Mouse (Mus musculus): ENCODE measurements at regions not wholly inside any gene's neighbourhood (a gene's known extent, or its start where the extent isn't known, plus 50 kb on each side); places are given as distances from the start of the nearest gene placed in this dataset.
A peak's percentile ranks its signal among the peaks of the same experiment; 100 is the strongest.

DNA sequence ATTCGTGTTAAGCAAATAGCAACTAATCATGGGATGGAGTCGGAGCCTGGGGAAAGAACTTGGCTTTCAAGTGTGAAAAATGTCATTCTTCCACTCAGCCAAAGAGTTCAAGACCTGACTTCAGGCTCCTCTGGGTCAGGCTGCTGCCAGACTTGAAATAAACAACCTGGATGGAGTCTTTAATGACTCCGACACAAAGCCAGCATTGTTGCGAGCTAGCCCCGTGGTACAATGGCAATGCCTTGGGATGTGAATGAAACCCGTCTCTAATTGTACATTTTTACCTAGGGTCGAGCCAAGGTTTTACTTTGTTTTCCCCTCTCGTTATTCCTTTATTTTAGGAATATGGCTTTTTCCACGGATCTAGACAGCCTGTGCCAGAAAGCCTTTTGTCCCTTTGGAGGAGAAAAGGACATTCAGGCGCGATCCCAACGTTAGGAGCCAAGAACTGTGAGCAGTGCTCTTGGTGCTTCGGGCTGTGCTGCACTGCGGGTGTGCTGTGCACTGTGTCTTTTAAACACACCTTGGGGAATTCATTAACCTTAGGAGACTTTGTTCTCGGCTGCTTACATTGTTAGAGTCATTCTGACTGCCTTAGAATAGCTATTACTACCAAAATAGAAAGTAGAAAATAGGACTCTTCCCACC, 398.1 kb downstream of the Cd83 start:
- ATAC-seq (no peak), DNase-seq (ENCODE audit: low spot score) (peak; percentile 35)
- no peak overlapping the region for H3K4me3 ChIP-seq (ENCODE audit: low read depth, low read length)
- no peaks in the 10 kb centered on the region for H3K9me3 ChIP-seq (replicated peaks; ENCODE audit: control insufficient read depth, low read length)
- no peak overlapping the region for H3K27ac ChIP-seq (ENCODE audit: low read depth, low read length)
- no peak overlapping the region for H3K9ac ChIP-seq (ENCODE audit: low read length)
- no peaks in the 10 kb centered on the region for H3K27me3 ChIP-seq (replicated peaks; ENCODE audit: control insufficient read depth, insufficient read depth, low read length)
- no peak overlapping the region for H3K4me2 ChIP-seq (ENCODE audit: low read length)
- H3K36me3 ChIP-seq (ENCODE audit: control insufficient read depth, insufficient read depth, low read length), result no peaks in the 10 kb centered on the region
- H3K4me1 ChIP-seq (ENCODE audit: control insufficient read depth, insufficient read depth, low read length), result 0 out of 2 replicates have a peak, but pooled peaks cover 3% of the 10 kb centered on the region
- 6% methylated on average over 15 of the region's 15 CpGs for WGBS

DNA sequence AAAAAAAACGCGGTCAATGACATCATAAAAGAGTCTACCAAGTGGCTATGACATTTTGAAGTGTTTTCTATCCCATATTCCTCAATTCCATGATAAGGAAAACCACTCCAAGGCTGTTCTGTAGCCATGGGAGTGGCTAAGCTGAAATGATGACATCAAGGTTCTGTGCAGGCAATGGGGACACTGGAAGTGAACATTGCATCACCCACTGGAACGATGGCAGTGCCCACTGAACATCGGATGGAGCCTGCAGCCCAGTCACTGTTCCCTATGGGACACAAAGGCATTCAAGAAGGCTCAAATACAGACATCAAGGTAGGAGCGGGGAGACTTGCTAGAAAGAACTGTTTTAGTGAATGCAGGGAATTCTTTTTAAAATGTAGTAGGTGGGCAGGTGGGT, 410.8 kb downstream of the Cd83 start:
- Histone ChIP-seq H3K4me2 (ENCODE audit: low read length) (no peak overlapping the region), H3K9me3 (replicated peaks; ENCODE audit: control insufficient read depth, low read length) (no peaks in the 10 kb centered on the region), H3K36me3 (ENCODE audit: control insufficient read depth, insufficient read depth, low read length) (no peaks in the 10 kb centered on the region), H3K27ac (ENCODE audit: low read depth, low read length) (no peak overlapping the region), H3K4me3 (ENCODE audit: low read depth, low read length) (no peak overlapping the region), H3K9ac (ENCODE audit: low read length) (no peak overlapping the region), H3K4me1 (ENCODE audit: control insufficient read depth, insufficient read depth, low read length) (no peaks in the 10 kb centered on the region), H3K27me3 (replicated peaks; ENCODE audit: control insufficient read depth, insufficient read depth, low read length) (no peaks in the 10 kb centered on the region)
- no peak for ATAC-seq
- WGBS, result 92% methylated on average over 5 of the region's 5 CpGs
- no peak for DNase-seq (ENCODE audit: low spot score)

- no peak overlapping the region for H3K4me2 ChIP-seq (ENCODE audit: low read length)
- 51% methylated on average over 4 of the region's 4 CpGs for WGBS
- no peaks in the 10 kb centered on the region for H3K9me3 ChIP-seq (replicated peaks; ENCODE audit: control insufficient read depth, low read length)
- no peak overlapping the region for H3K27ac ChIP-seq (ENCODE audit: low read depth, low read length)
- H3K9ac ChIP-seq (ENCODE audit: low read length), result no peak overlapping the region
- H3K36me3 ChIP-seq (ENCODE audit: control insufficient read depth, insufficient read depth, low read length), result no peaks in the 10 kb centered on the region
- H3K4me1 ChIP-seq (ENCODE audit: control insufficient read depth, insufficient read depth, low read length), result peaks cover 6% of the 10 kb centered on the region; the same call in 1 of the 2 replicates
- no peak overlapping the region for H3K4me3 ChIP-seq (ENCODE audit: low read depth, low read length)
- ATAC-seq (no peak), DNase-seq (ENCODE audit: low spot score) (no peak)
- no peaks in the 10 kb centered on the region for H3K27me3 ChIP-seq (replicated peaks; ENCODE audit: control insufficient read depth, insufficient read depth, low read length)
Measured at GRCm38 (mm10) chr13:44206042-44206441, 421.5 kb downstream of the Cd83 start.

GRCm38 (mm10) chr13:44206448-44206847, 421.9 kb downstream of the Cd83 start:
- Histone ChIP-seq H3K27me3 (replicated peaks; ENCODE audit: control insufficient read depth, insufficient read depth, low read length) (no peaks in the 10 kb centered on the region), H3K4me1 (ENCODE audit: control insufficient read depth, insufficient read depth, low read length) (peaks cover 6% of the 10 kb centered on the region; the same call in 1 of the 2 replicates), H3K4me3 (ENCODE audit: low read depth, low read length) (no peak overlapping the region), H3K9ac (ENCODE audit: low read length) (no peak overlapping the region), H3K4me2 (ENCODE audit: low read length) (no peak overlapping the region), H3K27ac (ENCODE audit: low read depth, low read length) (no peak overlapping the region), H3K9me3 (replicated peaks; ENCODE audit: control insufficient read depth, low read length) (no peaks in the 10 kb centered on the region), H3K36me3 (ENCODE audit: control insufficient read depth, insufficient read depth, low read length) (no peaks in the 10 kb centered on the region)
- no peak for ATAC-seq
- 89% methylated on average over 4 of the region's 4 CpGs for WGBS
- DNase-seq (ENCODE audit: low spot score), result no peak

- no peaks in the 10 kb centered on the region for H3K27me3 ChIP-seq (replicated peaks; ENCODE audit: control insufficient read depth, insufficient read depth, low read length)
- H3K9ac ChIP-seq (ENCODE audit: low read length), result no peak overlapping the region
- H3K4me1 ChIP-seq (ENCODE audit: control insufficient read depth, insufficient read depth, low read length), result peaks cover 6% of the 10 kb centered on the region; the same call in 1 of the 2 replicates
- H3K4me2 ChIP-seq (ENCODE audit: low read length), result no peak overlapping the region
- no peak overlapping the region for H3K4me3 ChIP-seq (ENCODE audit: low read depth, low read length)
- ATAC-seq (no peak), DNase-seq (ENCODE audit: low spot score) (no peak)
- WGBS, result 69% methylated on average over 11 of the region's 11 CpGs
- no peaks in the 10 kb centered on the region for H3K9me3 ChIP-seq (replicated peaks; ENCODE audit: control insufficient read depth, low read length)
- H3K36me3 ChIP-seq (ENCODE audit: control insufficient read depth, insufficient read depth, low read length), result no peaks in the 10 kb centered on the region
- H3K27ac ChIP-seq (ENCODE audit: low read depth, low read length), result no peak overlapping the region
Measured at GRCm38 (mm10) chr13:44207400-44208005, 422.9 kb downstream of the Cd83 start.

- Histone ChIP-seq H3K36me3 (ENCODE audit: control insufficient read depth, insufficient read depth, low read length) (no peaks in the 10 kb centered on the region), H3K9me3 (replicated peaks; ENCODE audit: control insufficient read depth, low read length) (no peaks in the 10 kb centered on the region), H3K4me1 (ENCODE audit: control insufficient read depth, insufficient read depth, low read length) (peaks cover 8% of the 10 kb centered on the region; the same call in 1 of the 2 replicates), H3K4me3 (ENCODE audit: low read depth, low read length) (no peak overlapping the region), H3K27ac (ENCODE audit: low read depth, low read length) (no peak overlapping the region), H3K4me2 (ENCODE audit: low read length) (no peak overlapping the region), H3K27me3 (replicated peaks; ENCODE audit: control insufficient read depth, insufficient read depth, low read length) (no peaks in the 10 kb centered on the region), H3K9ac (ENCODE audit: low read length) (no peak overlapping the region)
- DNase-seq (ENCODE audit: low spot score) (peak; percentile 40), ATAC-seq (no peak)
- 12% methylated on average over 11 of the region's 11 CpGs for WGBS
Measured at GRCm38 (mm10) chr13:44209036-44209435, 424.5 kb downstream of the Cd83 start.

DNA sequence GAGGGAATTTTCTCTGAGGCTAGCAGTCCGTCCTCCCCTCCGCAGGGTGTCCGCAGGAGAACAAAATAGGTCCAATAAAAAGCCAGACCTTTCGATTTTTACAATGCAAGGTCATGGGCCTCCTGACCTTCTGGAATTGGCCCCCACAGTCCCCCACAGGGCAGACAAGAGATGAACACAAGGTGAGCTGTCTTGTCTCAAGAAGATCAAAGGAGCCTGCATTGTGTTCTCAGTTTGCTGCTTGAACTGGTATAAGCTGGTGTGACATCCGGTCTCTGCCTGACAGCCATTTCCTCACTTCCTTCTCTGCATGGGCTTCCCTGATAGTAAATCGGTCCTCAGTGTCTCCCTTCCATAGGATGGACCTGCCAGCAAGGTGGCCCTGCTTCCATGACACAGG, 425.5 kb downstream of the Cd83 start:
- Histone ChIP-seq H3K9me3 (replicated peaks; ENCODE audit: control insufficient read depth, low read length) (no peaks in the 10 kb centered on the region), H3K9ac (ENCODE audit: low read length) (no peak overlapping the region), H3K4me2 (ENCODE audit: low read length) (no peak overlapping the region), H3K27ac (ENCODE audit: low read depth, low read length) (no peak overlapping the region), H3K27me3 (replicated peaks; ENCODE audit: control insufficient read depth, insufficient read depth, low read length) (no peaks in the 10 kb centered on the region), H3K36me3 (ENCODE audit: control insufficient read depth, insufficient read depth, low read length) (no peaks in the 10 kb centered on the region), H3K4me1 (ENCODE audit: control insufficient read depth, insufficient read depth, low read length) (peaks cover 8% of the 10 kb centered on the region; the same call in 1 of the 2 replicates), H3K4me3 (ENCODE audit: low read depth, low read length) (no peak overlapping the region)
- DNase-seq (ENCODE audit: low spot score) (no peak), ATAC-seq (no peak)
- WGBS, result 57% methylated on average over 6 of the region's 6 CpGs

DNA sequence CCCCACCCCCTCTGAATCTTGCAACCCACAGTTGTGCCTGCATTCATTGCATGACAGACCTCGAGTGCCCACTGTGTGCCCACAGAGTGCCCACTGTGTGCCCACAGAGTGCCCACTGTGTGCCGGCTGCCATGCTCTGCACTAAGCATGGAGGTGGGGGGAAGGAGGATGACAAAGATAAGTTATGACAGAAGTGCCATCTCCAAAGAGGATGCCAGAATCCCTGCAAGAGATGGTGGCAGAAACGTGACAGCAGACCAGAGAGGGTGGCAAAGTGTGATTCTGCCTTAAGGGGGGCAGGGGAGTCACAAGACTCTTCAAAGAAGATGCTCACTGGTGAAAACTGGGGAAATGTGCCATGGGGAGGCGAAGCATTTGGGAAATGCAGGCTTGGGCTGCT, 427.8 kb downstream of the Cd83 start:
- H3K27me3 ChIP-seq (replicated peaks; ENCODE audit: control insufficient read depth, insufficient read depth, low read length), result no peaks in the 10 kb centered on the region
- no peak overlapping the region for H3K27ac ChIP-seq (ENCODE audit: low read depth, low read length)
- no peak overlapping the region for H3K4me3 ChIP-seq (ENCODE audit: low read depth, low read length)
- H3K9me3 ChIP-seq (replicated peaks; ENCODE audit: control insufficient read depth, low read length), result no peaks in the 10 kb centered on the region
- no peak overlapping the region for H3K4me2 ChIP-seq (ENCODE audit: low read length)
- ATAC-seq (no peak), DNase-seq (ENCODE audit: low spot score) (no peak)
- H3K36me3 ChIP-seq (ENCODE audit: control insufficient read depth, insufficient read depth, low read length), result no peaks in the 10 kb centered on the region
- H3K9ac ChIP-seq (ENCODE audit: low read length), result no peak overlapping the region
- H3K4me1 ChIP-seq (ENCODE audit: control insufficient read depth, insufficient read depth, low read length), result peaks cover 8% of the 10 kb centered on the region; the same call in 1 of the 2 replicates
- WGBS, result 66% methylated on average over 4 of the region's 4 CpGs

DNA sequence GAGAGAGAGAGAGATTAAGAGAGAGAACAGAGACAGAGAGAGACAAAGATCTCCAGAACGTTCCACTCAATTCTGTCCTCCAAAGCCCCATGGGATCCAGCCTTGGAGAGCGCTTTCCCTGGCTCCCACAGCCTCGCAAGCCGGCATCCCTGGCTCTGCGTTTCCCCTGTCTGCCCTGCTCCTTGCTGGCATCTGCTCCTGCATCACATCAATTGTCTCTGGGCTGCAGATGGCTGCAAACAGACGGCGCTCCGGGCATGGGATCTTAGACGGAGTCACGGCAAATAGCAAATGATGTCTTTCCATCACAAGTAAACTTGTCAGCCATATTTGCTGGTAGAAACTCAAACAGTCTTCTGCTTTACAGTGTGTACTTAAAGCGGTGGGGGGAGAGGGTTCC, 428.4 kb downstream of the Cd83 start:
- H3K9ac ChIP-seq (ENCODE audit: low read length), result no peak overlapping the region
- no peaks in the 10 kb centered on the region for H3K36me3 ChIP-seq (ENCODE audit: control insufficient read depth, insufficient read depth, low read length)
- no peaks in the 10 kb centered on the region for H3K27me3 ChIP-seq (replicated peaks; ENCODE audit: control insufficient read depth, insufficient read depth, low read length)
- no peak overlapping the region for H3K4me3 ChIP-seq (ENCODE audit: low read depth, low read length)
- H3K9me3 ChIP-seq (replicated peaks; ENCODE audit: control insufficient read depth, low read length), result no peaks in the 10 kb centered on the region
- peak overlapping the region; percentile 11; the same call in 1 of the 2 replicates for H3K27ac ChIP-seq (ENCODE audit: low read depth, low read length)
- no peak overlapping the region for H3K4me2 ChIP-seq (ENCODE audit: low read length)
- DNase-seq (ENCODE audit: low spot score) (peak; percentile 73), ATAC-seq (peak; percentile 77; the same call in 1 of the 2 replicates)
- 55% methylated on average over 11 of the region's 11 CpGs for WGBS
- peaks cover 8% of the 10 kb centered on the region; the same call in 1 of the 2 replicates for H3K4me1 ChIP-seq (ENCODE audit: control insufficient read depth, insufficient read depth, low read length)
